Mouse (Mus musculus) forebrain, embryonic 15.5 days (tissue): ENCODE measurements around the gene Emg1. TPM values are rescaled to one million over a fixed set of nuclear protein-coding genes. Genes with fewer than 3 reads are reported as not detected.
A peak's percentile ranks its signal among the peaks of the same experiment; 100 is the strongest.

Experiments
- ATAC-seq: fragments of 200-750 bp; cut with Nextera tagmentation; replicated peaks from 2 replicates; pipeline ENCODE4 v1.8.0; 2017; ENCODE audit warnings: mild to moderate bottlenecking, moderate TSS enrichment, moderate library complexity
- H3K27ac ChIP-seq: fragments of 300-500 bp; sonication (generic); replicated peaks from 2 replicates; pipeline ENCODE4 v1.5.1; 2015; ENCODE audit warnings: mild to moderate bottlenecking, inconsistent platforms
- H3K27me3 ChIP-seq: fragments of 300-500 bp; sonication (generic); 2 replicates; pipeline ENCODE4 v1.6.1; 2015; ENCODE audit warnings: inconsistent platforms
- H3K36me3 ChIP-seq: fragments of 300-500 bp; sonication (generic); 2 replicates; pipeline ENCODE4 v1.6.1; 2015; ENCODE audit warnings: mild to moderate bottlenecking, inconsistent platforms
- H3K4me1 ChIP-seq: fragments of 300-500 bp; sonication (generic); 2 replicates; pipeline ENCODE4 v1.6.1; 2015; ENCODE audit warnings: inconsistent platforms
- H3K4me2 ChIP-seq: fragments of 300-500 bp; sonication (generic); replicated peaks from 2 replicates; pipeline ENCODE4 v1.6.1; 2015; ENCODE audit warnings: mild to moderate bottlenecking, inconsistent platforms
- H3K4me3 ChIP-seq: fragments of 300-500 bp; sonication (generic); 2 replicates; pipeline ENCODE4 v1.5.1; 2015; ENCODE audit warnings: mild to moderate bottlenecking, inconsistent platforms
- H3K9ac ChIP-seq: fragments of 300-500 bp; sonication (generic); replicated peaks from 2 replicates; pipeline ENCODE4 v1.6.1; 2015; ENCODE audit warnings: mild to moderate bottlenecking, inconsistent platforms
- H3K9me3 ChIP-seq: fragments of 300-500 bp; sonication (generic); 2 replicates; pipeline ENCODE4 v1.6.1; 2016; ENCODE audit warnings: inconsistent platforms
- WGBS: fragments of 180-500 bp; shearing (Covaris S2); methylation state at CpG from one replicate; pipeline ENCODE4 v1.1.7; 2015; ENCODE audit warnings: mixed read lengths; 5-methylcytosine and 5-hydroxymethylcytosine counted together
- polyA plus RNA-seq: library from polyadenylated mRNA; unstranded; fragments of >200 nt; fragmentation: Nextera tagmentation; extraction: Ambion mirVana; gene quantifications from 2 replicates; pipeline ENCODE4 v1.2.1, GENCODE M21; 2015

The Emg1 gene
- polyA plus RNA-seq, 1 experiment from 2014 or later: 153 TPM

DNA sequence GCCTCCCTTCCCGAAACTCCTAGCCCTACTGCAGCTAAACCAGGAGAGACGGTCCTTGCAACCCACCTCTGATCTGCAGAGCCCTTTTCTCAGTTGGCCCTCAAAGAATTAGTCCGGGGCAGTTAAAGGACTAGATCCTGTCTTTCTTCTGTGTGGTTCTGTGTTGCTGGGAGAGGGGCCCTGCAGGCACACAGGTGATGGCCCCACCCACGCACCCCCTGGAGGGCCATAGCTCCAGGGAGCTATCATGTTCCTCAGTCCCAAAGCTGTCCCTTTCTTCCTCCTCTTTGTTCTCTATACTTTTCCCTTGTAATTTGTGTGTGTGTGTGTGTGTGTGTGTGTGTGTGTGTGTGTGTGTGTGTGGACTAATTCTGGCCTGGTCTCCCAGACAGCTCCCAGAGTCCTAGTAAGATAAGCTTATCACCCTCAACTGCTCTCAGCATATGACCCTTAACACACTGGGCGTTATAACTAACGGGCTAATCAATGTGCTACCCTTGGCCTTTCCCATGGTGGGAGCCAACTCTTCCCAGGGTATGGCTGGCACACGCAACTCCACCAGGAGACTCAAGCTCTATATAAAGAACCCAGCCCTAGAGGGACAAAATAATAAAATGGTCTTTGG is 7.5 kb upstream of the Emg1 start:
- Histone ChIP-seq H3K4me1 (no peaks in the 10 kb centered on the region), H3K4me3 (no peak overlapping the region), H3K36me3 (peaks cover 32% of the 10 kb centered on the region), H3K9ac (no peak overlapping the region), H3K4me2 (no peak overlapping the region), H3K27me3 (no peaks in the 10 kb centered on the region), H3K9me3 (no peaks in the 10 kb centered on the region), H3K27ac (no peak overlapping the region)
- whole genome bisulfite sequencing: 72% methylated on average over 7 of the region's 7 CpGs
- ATAC-seq: no peak

DNA sequence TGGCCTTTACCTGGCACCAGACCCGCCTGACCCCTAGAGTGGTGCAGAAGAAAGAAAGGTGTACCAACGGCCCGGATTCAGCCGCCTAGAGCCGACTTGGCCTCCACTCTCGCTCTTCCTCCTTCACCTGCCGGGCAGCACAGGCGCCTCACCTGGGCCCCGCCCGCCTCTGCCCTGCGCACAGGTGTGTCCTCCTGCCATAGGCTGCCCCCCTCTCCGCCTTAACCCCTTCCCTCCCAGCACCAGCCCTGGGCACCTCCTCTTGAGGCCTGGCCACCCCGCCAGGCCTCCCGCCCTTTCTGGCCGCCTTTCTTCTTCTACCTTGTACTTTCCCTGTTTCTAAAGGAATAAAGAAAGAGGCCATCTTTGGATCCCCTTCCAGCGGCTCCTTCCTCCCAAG is 6.7 kb upstream of the Emg1 start:
- no peaks in the 10 kb centered on the region for H3K27me3 ChIP-seq
- H3K27ac ChIP-seq: no peak overlapping the region
- no peaks in the 10 kb centered on the region for H3K9me3 ChIP-seq
- peaks cover 7% of the 10 kb centered on the region for H3K4me1 ChIP-seq
- ATAC-seq: no peak
- peaks cover 39% of the 10 kb centered on the region for H3K36me3 ChIP-seq
- H3K9ac ChIP-seq: no peak overlapping the region
- WGBS: 57% methylated on average over 16 of the region's 16 CpGs
- H3K4me2 ChIP-seq: no peak overlapping the region
- no peak overlapping the region for H3K4me3 ChIP-seq

DNA sequence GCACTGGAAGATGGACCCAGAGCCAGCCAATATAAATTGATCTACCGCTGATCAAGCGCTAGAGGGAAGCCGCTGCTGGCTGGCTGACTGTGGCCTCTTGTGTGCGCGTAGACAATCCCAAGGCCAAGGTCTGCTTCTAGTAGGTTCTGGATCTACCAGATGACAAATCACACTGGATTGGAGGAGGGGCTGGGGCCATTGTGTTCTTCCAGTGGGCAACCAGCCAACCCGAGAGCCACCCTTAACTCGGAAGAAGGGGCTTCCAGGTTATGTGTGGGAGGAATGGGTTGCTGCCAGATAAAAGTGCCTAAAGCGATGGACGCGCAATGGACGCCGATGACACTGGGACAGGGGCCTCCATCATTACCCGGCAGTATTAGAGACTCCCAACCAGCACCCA is 6.0 kb upstream of the Emg1 start:
- Histone ChIP-seq H3K9ac (no peak overlapping the region), H3K4me2 (no peak overlapping the region), H3K4me1 (peaks cover 14% of the 10 kb centered on the region), H3K9me3 (no peaks in the 10 kb centered on the region), H3K36me3 (peaks cover 39% of the 10 kb centered on the region), H3K4me3 (no peak overlapping the region), H3K27me3 (no peaks in the 10 kb centered on the region), H3K27ac (no peak overlapping the region)
- 81% methylated on average over 13 of the region's 13 CpGs for WGBS
- no peak for ATAC-seq

DNA sequence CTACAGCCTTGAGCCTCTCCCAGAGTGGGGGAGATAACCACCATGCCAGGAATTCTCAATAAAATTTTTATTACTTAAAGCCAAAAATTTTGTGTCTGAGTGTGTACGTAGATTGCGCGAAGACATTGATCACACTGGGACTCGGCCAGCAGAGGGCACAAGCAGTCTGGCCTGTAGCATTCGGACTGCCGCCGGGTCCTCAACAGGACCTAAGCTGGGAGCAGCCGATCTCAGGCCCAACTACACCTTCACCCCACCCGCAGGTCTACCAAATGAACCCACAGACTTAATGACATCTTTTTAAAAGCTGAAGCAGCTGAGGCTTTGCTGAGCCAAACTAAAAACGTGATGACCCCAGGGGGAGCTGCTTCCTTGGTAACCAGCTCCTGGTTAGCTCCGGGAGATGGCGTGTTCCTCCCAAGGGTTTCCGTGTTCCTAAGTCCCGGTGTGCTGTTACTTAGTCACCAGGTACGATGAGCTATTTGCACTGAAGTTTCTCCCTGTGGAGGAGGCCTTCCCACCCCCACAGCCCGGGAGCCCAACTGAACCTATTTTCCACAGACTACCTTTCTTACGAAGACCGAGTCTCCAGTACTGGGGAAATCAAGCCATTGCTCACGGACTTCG is 5.0 kb upstream of the Emg1 start:
- Histone ChIP-seq H3K4me2 (no peak overlapping the region), H3K27me3 (no peaks in the 10 kb centered on the region), H3K9me3 (no peaks in the 10 kb centered on the region), H3K4me1 (peaks cover 19% of the 10 kb centered on the region), H3K4me3 (no peak overlapping the region), H3K9ac (no peak overlapping the region), H3K36me3 (peaks cover 39% of the 10 kb centered on the region), H3K27ac (no peak overlapping the region)
- 64% methylated on average over 20 of the region's 20 CpGs for WGBS
- no peak for ATAC-seq

DNA sequence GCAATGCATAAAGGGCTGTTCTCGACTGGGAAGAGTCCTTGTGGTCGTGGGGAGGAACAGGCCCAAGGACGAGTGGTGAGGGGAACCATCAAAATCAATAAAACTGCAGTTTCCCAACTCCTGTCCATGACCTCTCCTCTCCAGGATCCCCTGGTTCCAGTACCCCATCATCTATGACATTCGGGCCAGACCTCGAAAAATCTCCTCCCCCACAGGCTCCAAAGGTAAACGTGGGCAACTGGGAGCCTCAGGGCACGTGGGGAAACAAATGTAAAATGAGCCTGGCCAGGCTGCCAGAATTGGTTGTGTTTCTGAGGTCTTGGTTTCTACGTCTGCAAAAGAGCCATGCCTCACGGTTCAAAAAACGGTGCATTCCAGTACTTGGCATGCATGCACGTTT is 940 bp upstream of the Emg1 start:
- Histone ChIP-seq H3K4me2 (peak overlapping the region; percentile 79), H3K36me3 (peaks cover 39% of the 10 kb centered on the region), H3K27me3 (no peaks in the 10 kb centered on the region), H3K4me3 (peak overlapping the region; percentile 99), H3K27ac (no peak overlapping the region), H3K4me1 (peaks cover 44% of the 10 kb centered on the region), H3K9ac (peak overlapping the region; percentile 92), H3K9me3 (no peaks in the 10 kb centered on the region)
- WGBS: 21% methylated on average over 11 of the region's 11 CpGs
- ATAC-seq: no peak

DNA sequence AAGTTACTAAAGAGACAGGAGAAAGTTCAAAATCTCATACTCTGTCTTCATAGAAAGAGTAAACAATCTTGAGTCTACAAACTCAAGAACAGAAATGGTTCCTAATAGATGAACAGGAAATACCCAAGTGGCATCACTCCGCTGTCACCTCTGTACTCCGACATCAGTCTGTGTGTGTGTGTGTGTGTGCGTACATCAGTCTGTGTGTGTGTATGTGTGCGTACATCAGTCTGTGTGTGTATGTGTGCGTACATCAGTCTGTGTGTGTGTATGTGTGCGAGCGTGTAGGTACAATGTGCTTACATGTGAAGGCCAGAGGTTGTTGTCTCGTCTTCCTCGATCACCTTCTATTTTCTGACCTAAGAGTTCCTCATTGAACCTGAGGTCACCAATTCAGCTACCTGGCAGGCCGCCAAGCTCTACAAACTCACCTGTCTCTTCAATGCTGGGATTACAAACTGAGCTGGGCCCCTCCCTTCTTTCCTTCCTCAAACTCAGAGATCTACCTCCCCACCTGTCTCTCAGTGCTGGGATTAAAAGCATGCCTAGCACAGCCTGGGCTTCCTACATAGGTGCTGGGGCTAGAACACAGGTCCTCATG is 3.6 kb downstream of the Emg1 start:
- Histone ChIP-seq H3K9me3 (no peaks in the 10 kb centered on the region), H3K27ac (no peak overlapping the region), H3K36me3 (peaks cover 22% of the 10 kb centered on the region), H3K4me2 (no peak overlapping the region), H3K4me3 (no peak overlapping the region), H3K27me3 (no peaks in the 10 kb centered on the region), H3K4me1 (peaks cover 34% of the 10 kb centered on the region), H3K9ac (no peak overlapping the region)
- WGBS: 94% methylated on average over 10 of the region's 10 CpGs
- ATAC-seq: no peak

DNA sequence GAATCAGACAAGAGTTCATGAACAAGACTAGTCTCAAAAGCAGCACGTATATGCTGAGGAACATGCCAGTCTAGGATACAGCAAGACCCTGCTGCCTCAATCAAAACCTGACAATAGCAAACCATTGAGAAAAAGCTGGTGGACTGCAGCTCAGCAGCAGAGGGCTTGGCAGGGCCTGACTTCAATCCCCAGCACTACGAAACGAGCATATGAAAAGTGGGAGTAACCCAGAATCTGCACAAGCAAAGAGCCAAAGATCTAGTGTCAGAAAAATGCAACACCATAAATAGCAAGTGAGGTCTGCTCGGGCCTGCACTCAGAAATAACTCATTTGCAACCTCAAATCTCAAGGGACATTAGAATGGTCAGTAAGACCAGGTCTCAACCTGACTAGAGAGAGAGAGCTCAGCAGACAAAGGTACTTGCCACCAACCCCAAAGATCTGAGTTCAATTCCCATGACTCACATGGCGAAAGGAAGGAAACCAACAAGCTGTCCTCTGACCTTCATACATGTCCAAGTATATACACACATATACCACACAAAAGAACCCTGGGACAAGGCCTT is 5.8 kb downstream of the Emg1 start:
- Histone ChIP-seq H3K27ac (no peak overlapping the region), H3K9me3 (no peaks in the 10 kb centered on the region), H3K4me1 (peaks cover 21% of the 10 kb centered on the region), H3K27me3 (no peaks in the 10 kb centered on the region), H3K4me2 (no peak overlapping the region), H3K4me3 (no peak overlapping the region), H3K9ac (no peak overlapping the region), H3K36me3 (peaks cover 43% of the 10 kb centered on the region)
- WGBS: 88% methylated on average over 5 of the region's 5 CpGs
- no peak for ATAC-seq

DNA sequence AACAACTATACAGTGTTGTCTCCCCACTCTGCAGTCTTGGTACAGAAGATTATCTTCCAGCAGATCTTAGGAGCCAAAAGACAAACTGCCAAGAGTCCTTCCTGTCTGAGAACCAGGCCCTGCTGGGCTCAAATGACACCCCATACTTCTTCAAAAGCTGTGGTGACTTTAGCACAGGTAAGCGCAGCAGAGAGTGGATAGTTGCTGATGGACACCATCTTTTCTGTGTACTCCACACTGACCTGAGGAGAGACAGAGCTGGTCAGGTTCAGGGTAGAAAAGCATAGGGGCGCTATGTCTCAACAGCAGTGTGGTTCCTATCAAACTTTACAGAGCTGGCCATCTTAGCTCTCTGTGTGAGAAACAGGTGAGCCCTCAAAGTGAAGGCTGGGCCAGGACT is 7.6 kb downstream of the Emg1 start:
- H3K27ac ChIP-seq: no peak overlapping the region
- ATAC-seq: no peak
- H3K4me3 ChIP-seq: no peak overlapping the region
- H3K36me3 ChIP-seq: peaks cover 46% of the 10 kb centered on the region
- WGBS: 96% methylated on average over 2 of the region's 2 CpGs
- no peaks in the 10 kb centered on the region for H3K27me3 ChIP-seq
- H3K4me1 ChIP-seq: peaks cover 4% of the 10 kb centered on the region
- H3K4me2 ChIP-seq: no peak overlapping the region
- H3K9ac ChIP-seq: no peak overlapping the region
- H3K9me3 ChIP-seq: no peaks in the 10 kb centered on the region

DNA sequence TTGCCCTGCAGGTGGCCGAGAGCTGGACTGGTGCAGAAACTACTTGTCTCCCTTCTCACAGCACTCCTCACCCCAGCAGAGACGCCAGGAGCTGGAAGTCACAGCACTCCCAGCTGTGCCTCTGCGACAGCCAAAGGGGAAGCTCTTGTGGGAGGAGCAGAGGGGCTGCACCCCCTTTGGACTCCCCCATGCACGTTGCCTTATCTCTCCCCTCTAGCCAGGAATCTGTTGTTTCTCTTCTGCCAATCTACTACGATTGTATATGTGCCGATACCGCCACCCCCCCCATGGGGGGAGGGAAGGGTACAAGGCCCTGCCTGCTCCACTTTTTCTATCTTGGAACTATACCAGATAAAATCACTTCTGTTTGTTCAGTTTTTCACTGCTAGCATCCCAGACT is 8.2 kb downstream of the Emg1 start:
- H3K36me3 ChIP-seq: peaks cover 50% of the 10 kb centered on the region
- no peak for ATAC-seq
- no peak overlapping the region for H3K27ac ChIP-seq
- H3K4me2 ChIP-seq: no peak overlapping the region
- no peaks in the 10 kb centered on the region for H3K27me3 ChIP-seq
- no peaks in the 10 kb centered on the region for H3K9me3 ChIP-seq
- H3K4me1 ChIP-seq: no peaks in the 10 kb centered on the region
- H3K9ac ChIP-seq: no peak overlapping the region
- WGBS: 75% methylated on average over 7 of the region's 7 CpGs
- no peak overlapping the region for H3K4me3 ChIP-seq

DNA sequence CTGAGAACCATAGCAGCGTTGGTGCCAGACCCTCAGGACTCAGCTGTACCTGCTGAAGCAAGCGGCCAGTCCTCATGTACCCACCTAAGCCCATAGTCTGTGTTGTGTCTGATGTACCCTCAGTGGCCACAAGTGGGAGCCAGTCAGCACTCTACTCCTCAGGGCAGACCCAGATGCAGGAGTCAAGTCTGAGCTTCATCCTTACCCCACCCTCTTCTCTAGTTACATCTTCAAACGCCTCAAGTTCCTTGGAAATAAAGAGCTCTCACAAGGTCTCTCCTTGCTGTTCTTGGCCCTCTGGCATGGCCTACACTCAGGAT is 9.2 kb downstream of the Emg1 start:
- H3K4me1 ChIP-seq: no peaks in the 10 kb centered on the region
- peaks cover 50% of the 10 kb centered on the region for H3K36me3 ChIP-seq
- H3K9me3 ChIP-seq: no peaks in the 10 kb centered on the region
- WGBS: 57% methylated on average over 3 of the region's 3 CpGs
- H3K9ac ChIP-seq: no peak overlapping the region
- no peak overlapping the region for H3K4me2 ChIP-seq
- no peak overlapping the region for H3K4me3 ChIP-seq
- H3K27me3 ChIP-seq: no peaks in the 10 kb centered on the region
- H3K27ac ChIP-seq: no peak overlapping the region
- peak; percentile 64 for ATAC-seq

DNA sequence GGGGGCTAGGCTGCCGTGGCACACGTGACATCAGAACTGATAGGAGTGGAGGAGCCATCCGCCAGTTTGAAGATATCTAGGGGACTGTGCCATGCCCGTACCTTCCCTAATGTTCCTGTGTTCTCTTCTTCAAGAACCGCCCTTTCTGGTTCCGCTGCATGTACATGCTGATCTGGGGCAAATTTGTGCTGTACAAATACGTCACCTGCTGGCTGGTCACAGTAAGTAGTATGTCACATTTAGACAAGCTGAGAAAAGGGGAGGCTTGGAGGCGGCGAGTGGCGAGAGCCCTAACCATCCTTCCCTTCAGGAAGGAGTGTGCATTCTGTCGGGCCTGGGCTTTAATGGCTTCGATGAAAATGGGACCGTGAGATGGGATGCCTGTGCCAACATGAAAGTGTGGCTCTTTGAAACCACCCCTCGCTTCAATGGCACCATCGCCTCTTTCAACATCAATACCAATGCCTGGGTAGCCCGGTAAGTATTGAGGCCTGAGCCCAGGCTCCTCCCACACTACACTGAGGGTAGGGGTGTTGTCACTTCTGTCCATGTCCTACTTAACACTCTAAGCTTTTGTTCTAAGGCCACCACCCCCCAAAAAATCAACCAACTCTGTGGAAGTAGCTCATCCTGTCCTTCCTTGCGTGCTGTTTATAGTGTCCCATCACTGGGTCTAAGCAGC is 9.7 kb downstream of the Emg1 start:
- H3K4me2 ChIP-seq: no peak overlapping the region
- H3K9ac ChIP-seq: no peak overlapping the region
- peak; percentile 21 for ATAC-seq
- H3K9me3 ChIP-seq: no peaks in the 10 kb centered on the region
- 93% methylated on average over 17 of the region's 17 CpGs for WGBS
- no peaks in the 10 kb centered on the region for H3K27me3 ChIP-seq
- H3K4me3 ChIP-seq: no peak overlapping the region
- no peak overlapping the region for H3K27ac ChIP-seq
- peaks cover 50% of the 10 kb centered on the region for H3K36me3 ChIP-seq
- no peaks in the 10 kb centered on the region for H3K4me1 ChIP-seq

DNA sequence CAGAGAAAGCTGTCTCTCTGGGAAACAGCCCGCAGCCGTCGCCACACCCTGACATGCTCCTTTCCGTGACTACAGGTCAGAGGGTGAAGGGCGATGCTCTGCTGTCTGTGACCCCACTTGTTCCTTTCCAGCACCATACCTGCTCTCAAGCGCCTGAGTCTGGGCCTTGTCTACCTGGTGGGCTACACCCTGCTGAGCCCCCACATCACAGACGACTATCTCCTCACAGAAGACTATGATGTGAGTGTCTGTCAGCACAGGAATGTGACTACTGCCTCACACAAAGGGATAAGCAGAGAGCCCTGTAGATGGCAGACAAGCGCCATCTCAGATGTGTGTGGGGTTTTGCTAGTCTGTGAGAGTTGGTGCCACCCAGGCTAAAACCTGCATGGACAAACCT is 10.6 kb downstream of the Emg1 start:
- peak; percentile 42; the same call in 1 of the 2 replicates for ATAC-seq
- H3K9ac ChIP-seq: no peak overlapping the region
- H3K4me2 ChIP-seq: no peak overlapping the region
- H3K4me1 ChIP-seq: no peaks in the 10 kb centered on the region
- no peak overlapping the region for H3K27ac ChIP-seq
- no peaks in the 10 kb centered on the region for H3K9me3 ChIP-seq
- WGBS: 83% methylated on average over 8 of the region's 8 CpGs
- H3K27me3 ChIP-seq: no peaks in the 10 kb centered on the region
- H3K4me3 ChIP-seq: no peak overlapping the region
- H3K36me3 ChIP-seq: peaks cover 50% of the 10 kb centered on the region
